Mouse (Mus musculus) thymus, postnatal 10 days (tissue): ENCODE measurements around the gene Dnah7b.
"Not testable (repeated sequence)": the region's sequence is repeated elsewhere in the genome, so short reads cannot be mapped to it uniquely, and the experiment has no call there.

Source experiments
- DNase-seq, 2 experiments: peaks; one replicate each; pipeline ENCODE4 v3.0.0; 2021; ENCODE audit warnings: low spot score in 2 of 2

Dnah7b gene

DNA sequence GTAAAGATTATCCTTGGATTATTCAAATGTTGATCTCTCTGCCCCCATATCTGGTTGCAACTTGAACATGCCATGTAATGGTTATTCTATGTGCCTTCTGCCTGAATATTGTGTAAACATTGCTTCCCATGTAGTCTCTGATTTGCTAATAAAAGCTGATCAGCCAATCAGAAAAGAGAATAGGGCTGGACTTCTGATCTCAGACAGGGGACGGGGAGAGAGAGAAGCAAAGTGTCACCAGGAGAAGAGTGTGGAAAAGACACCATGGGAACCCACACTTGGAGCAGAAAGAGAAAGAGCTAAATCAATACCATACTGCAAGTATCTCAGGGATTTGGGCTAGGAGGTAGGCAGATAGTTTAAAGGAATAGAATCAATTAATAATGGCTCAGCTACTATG is at the start of gene Dnah7b:
Gene Dnah7b, plus strand, starts transcription at position 301 of the 400 bp plus-strand sequence.
- no peak for DNase-seq

GRCm38 (mm10) chr1:46018382-46018977 is 47.6 kb upstream of the Dnah7b start:
- DNase-seq: no peak

DNA sequence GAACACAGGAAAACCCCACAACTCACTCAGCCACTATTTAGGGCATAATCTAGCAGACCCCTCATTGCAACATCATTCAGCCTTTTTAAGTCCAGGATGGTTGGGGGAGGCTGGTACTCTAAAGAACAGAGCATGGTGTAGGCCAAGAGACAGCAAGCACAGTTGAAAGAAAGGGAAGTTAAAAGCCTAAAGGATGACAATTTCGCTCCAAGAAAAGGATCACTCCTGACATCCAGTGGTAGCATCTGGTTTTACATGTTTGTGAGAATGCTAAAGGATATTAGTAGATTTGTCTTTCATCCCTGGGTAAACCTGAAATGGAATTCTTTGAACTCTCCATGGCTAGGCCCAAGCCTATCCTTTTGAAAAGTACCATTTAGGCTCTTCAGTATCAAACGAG is 43.9 kb upstream of the Dnah7b start:
- no peak for DNase-seq

GRCm38 (mm10) chr1:46031993-46032555 is 34.0 kb upstream of the Dnah7b start:
- no peak for DNase-seq

DNA sequence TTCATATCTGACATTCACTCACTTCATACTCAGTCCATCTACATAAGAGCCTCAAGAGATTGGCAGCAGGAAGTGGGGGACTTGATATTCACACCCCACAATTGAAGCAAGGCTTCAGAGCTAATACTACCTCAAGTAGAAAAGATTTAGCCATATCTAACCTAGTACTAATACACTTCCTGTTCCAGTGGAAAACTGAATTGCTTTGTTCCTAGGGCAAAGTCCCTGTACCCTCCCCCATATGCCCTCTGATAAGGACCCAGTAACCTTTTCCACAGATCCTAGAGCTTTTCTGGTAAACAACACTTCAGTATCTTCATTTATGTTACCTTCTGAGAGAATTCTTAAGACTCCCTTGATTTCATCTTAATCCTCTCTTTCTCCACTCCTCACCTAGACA is 17.9 kb upstream of the Dnah7b start:
- DNase-seq: no peak

GRCm38 (mm10) chr1:46066484-46067251 is 553 bp downstream of the Dnah7b start:
- no peak for DNase-seq

GRCm38 (mm10) chr1:46068787-46069186 is 2.7 kb downstream of the Dnah7b start:
- DNase-seq: not testable (repeated sequence)

- no peak for DNase-seq
Measured at GRCm38 (mm10) chr1:46077891-46078290, 11.8 kb downstream of the Dnah7b start.

- DNase-seq: no peak
Measured at GRCm38 (mm10) chr1:46100484-46100883, 34.4 kb downstream of the Dnah7b start.

DNA sequence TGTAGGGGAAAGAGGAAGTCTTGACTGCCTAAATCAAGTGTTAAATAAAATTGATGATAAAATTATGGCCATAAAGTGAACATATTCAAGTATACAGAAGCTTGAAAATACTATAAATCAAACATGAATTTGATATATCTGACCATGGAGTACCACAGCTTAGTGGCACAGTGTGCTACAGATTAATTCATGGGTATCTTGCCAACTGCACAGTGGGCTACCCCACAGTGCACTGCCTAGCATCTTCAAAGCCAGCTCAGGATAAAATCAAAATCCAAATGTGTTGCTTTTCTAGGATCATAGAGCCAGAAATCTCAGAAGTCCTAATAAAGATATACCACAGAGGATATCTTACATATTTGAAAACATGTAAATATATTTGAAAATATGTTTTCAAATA is 46.5 kb downstream of the Dnah7b start:
- DNase-seq: not testable (repeated sequence)

DNA sequence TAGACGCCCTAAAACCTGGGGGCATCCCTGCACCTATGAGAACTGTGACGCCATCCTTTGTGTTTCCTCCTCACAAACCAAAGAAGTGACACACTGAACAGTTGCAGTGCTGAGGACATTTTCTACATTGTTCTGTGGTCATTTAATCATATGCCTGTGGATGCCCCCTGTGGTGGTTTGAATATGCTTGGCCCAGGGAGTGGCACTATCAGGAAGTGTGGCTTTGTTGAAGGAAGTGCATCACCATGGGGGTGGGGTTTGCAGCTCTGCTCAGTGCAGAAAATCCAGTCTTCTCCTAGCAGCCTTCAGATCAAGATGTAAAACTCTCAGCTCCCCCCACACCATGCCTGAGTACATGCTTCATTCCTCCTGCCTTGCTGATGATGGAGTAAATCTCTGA is 51.1 kb downstream of the Dnah7b start:
- not testable (repeated sequence) for DNase-seq

GRCm38 (mm10) chr1:46128058-46128457 is 61.9 kb downstream of the Dnah7b start:
- DNase-seq: no peak

- not testable (repeated sequence) for DNase-seq
Measured at GRCm38 (mm10) chr1:46196835-46197234, 130.7 kb downstream of the Dnah7b start.

GRCm38 (mm10) chr1:46201169-46201568 is 135.1 kb downstream of the Dnah7b start:
- DNase-seq: not testable (repeated sequence)

DNA sequence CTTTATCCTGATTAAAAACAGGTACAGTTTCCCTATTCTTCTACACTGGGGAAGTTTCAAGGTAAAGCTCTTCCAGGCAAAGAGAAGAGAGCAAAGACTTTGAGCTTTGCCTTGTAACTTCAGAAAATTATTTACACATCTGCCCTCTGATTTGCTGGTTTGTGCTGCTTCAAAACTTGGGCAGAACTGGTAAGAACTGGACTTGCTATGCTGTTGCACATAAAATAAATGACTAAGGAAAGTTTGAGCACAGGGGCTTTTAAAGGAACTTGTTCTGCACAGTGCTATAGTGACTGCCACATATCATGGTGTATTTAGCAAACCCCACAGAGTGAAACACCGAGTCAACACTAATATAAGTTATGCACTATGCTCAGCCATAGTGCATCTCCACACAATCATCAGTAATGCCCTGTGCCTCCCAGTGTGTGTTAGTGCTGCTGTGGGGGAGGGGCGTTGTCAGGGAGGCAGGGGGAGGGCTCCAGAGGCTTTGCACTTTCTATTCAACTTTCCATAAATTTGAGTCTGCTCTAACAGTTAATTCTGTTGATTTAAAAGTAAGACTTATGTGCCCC is 144.0 kb downstream of the Dnah7b start:
- DNase-seq: not testable (repeated sequence)

- DNase-seq: not testable (repeated sequence)
Measured at GRCm38 (mm10) chr1:46222704-46223103, 156.6 kb downstream of the Dnah7b start.

GRCm38 (mm10) chr1:46226136-46226535 is 160.0 kb downstream of the Dnah7b start:
- not testable (repeated sequence) for DNase-seq

- not testable (repeated sequence) for DNase-seq
Measured at GRCm38 (mm10) chr1:46268841-46269240, 202.7 kb downstream of the Dnah7b start.

DNA sequence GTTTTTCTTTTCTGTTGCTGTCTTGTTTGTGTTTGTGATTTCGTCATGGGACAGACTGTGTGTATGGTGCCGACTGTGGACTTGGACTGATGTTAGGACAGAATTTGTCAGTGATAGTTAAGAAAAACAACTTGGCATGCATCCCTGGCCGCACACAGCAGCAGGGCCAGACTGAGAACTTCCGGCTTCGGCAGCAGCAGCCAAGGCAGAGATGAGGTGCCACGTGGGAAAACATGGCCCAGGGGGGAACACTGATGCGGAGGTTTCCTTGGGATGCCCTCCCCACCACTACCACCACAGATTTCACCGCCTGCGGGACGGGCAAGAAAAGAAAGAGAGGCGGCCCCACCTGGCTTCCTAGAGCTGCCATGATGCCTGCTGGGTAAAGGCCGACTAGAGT is 205.8 kb downstream of the Dnah7b start:
- no peak for DNase-seq

- DNase-seq: not testable (repeated sequence)
Measured at GRCm38 (mm10) chr1:46278057-46278910, 212.2 kb downstream of the Dnah7b start.

DNA sequence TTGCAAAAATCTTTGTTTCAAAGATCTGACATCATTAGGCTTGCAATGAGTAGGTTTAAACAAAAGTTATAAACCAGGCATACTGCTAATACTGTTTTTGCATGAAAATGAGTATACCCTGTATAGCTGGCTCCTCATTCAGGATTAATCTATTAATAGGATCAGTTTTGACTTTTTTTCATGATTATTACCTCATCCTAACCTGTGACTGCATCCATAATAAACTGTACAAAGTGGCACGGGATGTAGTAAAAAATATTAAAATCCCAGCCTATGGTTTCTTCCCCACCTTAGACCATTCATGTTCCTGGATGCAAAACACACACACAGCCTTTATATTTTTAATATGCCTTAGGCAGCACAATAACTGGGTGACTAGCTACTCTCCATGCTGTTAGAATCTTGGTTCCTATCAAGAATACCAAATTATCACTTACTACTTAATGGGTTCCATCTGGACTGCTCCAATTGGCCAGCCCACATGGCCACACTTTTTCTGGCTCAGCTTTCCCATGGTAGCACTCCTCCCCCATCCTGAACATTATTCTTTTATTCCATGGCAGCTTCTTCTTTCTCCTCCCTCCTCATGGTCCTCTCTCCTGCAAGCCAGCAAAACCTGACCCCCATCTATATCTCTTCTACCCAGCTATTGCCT is 212.9 kb downstream of the Dnah7b start:
- DNase-seq: not testable (repeated sequence)
